Mouse (Mus musculus) layer of hippocampus, adult 18-20 months (tissue): ENCODE measurements around the gene Lyrm9. TPM values are rescaled to one million over a fixed set of nuclear protein-coding genes. Genes with fewer than 3 reads are reported as not detected.

Source experiments
- DNase-seq, 2 experiments: peaks; one replicate each; pipeline ENCODE4 v3.0.0; 2022; ENCODE audit warnings: low spot score in 2 of 2
- long read RNA-seq: library from polyadenylated mRNA; stranded (forward); transcript quantifications from one replicate; pipeline ENCODE4 v2.0.0, GENCODE M21; 2021
- total RNA-seq, 2 experiments: library from RNA; stranded (reverse); gene quantifications; 2 replicates each; pipeline ENCODE4 v1.2.3; 2021

Gene Lyrm9
- 10 to 100 TPM; 19.7 to 24.2 TPM for total RNA-seq
- long read RNA-seq, full-length matches to known transcripts: 5 of 9 reads
- long read RNA-seq, partial matches to known transcripts: 0 of 9 reads
- long read RNA-seq, other reads (novel, unspliced or antisense): 4 of 9 reads

DNA sequence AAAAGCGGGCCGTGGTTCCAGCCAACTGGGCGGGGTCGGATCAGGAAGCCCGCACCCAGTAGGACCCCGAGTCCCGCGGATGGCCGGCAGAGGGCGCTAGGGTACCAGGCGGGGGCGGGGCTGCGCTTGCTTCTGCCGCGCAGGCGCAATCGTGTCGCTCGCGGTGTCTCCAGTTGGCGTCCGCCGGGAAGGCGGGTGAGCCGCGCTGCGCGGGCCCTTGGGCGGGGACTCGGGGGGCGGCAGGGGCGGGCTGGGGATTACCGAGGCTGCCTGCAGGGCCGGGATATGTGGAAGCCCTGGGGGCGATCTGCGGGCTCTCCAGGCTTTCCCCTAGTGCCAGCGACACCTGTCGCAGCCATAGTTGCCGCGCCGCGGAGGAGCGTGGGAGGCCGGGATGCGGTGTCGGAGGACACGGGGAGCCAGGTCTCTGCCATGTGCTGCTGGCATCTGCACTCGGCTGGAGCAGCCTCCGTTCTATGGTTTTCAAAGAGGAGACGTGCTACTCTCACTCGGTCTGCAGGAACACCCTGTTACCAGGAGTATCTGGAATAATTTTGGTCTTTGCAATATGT, at the start of gene Lyrm9:
Gene Lyrm9, plus strand, starts transcription at position 143 of the 572 bp plus-strand sequence.
- peak; percentile 91 to 95 for DNase-seq

- DNase-seq: no peak
Measured at GRCm38 (mm10) chr11:78777851-78778680, 48.3 kb upstream of the Lyrm9 start.

GRCm38 (mm10) chr11:78780002-78780401, 46.4 kb upstream of the Lyrm9 start:
- DNase-seq: no peak

GRCm38 (mm10) chr11:78780571-78780970, 45.8 kb upstream of the Lyrm9 start:
- DNase-seq: no peak

DNA sequence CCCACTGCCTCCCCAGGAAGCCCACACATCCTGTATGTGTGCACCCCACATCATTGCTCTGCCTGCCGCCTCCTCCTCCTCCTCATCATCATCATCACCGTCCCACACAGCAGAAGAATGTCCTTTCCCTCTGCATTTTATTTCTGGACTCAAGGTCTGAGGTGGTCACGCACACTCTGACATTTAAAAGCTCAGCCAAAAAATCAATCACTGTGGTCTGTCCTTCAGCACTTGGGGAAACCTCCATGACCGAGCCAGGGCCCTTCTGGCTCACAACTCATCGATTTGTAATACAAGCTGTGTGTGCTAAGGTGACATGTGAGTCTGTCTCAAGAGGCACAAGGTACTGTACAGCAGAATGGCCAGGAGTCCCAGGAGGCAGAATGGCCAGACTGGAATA, 44.1 kb upstream of the Lyrm9 start:
- no peak for DNase-seq

DNA sequence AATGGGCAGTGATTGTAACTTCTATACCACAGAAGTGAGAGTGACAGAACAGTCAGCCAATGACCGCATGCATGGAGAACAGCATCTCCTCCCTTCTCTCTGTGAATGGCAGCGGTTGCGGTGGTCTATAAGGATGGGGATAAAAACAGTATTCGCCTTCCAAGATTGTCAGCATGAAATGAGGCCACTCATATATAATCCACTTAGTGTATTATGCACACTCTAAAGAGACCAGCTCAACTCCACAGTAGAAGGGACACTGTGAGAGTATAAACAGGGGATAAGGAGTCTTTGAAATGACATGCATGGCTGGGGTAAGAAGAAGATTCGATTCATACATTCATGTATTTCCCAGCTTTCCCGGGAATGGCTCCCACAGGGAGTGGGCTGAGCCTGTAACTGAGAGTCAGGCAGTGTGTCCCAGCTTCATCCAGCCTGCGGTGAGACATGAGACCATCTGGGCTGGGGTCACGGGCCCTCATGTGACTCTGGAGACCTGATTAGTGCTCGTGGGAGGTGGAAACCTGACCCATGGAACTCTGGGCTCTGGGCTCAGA, 43.5 kb upstream of the Lyrm9 start:
- DNase-seq: no peak

GRCm38 (mm10) chr11:78786013-78786431, 40.4 kb upstream of the Lyrm9 start:
- no peak for DNase-seq

- DNase-seq: no peak
Measured at GRCm38 (mm10) chr11:78789370-78790060, 36.9 kb upstream of the Lyrm9 start.

- DNase-seq: peak in 1 of 2 experiments; percentile 56
Measured at GRCm38 (mm10) chr11:78791582-78791981, 34.8 kb upstream of the Lyrm9 start.

DNA sequence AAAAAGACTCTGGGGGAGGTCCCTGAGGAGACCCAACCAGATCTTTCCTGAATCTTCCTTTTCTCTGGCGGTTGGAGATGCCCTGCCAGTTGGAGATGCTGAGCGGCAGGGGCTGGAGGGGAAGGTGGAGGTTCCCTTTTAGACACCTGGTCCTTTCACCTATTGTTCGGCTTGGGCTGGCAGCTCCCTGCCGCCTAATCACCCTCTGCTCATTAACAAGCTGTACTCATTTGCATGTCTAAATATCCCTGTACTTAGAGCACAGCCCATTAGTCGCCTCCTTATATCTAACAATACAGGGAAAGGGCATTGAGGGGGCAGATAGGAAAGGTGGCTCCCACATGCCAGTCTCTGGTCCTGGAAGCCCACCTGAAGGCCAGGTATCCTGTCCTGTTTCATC, 34.3 kb upstream of the Lyrm9 start:
- DNase-seq: no peak

- DNase-seq: peak in 1 of 2 experiments; percentile 33
Measured at GRCm38 (mm10) chr11:78792465-78792864, 33.9 kb upstream of the Lyrm9 start.

- no peak for DNase-seq
Measured at GRCm38 (mm10) chr11:78793116-78793515, 33.3 kb upstream of the Lyrm9 start.

- no peak for DNase-seq
Measured at GRCm38 (mm10) chr11:78796072-78796729, 30.2 kb upstream of the Lyrm9 start.

DNA sequence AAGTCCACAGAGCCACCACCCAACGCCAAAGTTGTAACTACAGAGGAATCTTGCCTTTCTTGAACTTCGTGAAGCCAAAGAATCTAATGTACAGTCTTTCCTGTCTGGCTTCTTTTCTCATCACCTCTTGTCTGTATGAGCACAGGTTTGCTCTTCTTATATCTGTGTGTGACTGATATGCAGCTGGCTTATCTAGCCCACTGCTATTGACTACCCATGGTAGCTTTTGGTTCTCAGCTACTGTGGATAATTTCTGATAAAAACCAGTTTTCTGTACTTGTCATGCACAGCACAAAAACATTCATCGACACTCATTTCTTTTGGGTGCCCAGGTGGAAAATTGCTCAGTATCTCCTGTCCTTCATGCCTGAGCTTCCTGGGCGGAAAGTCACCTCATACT, 25.3 kb upstream of the Lyrm9 start:
- DNase-seq: no peak

DNA sequence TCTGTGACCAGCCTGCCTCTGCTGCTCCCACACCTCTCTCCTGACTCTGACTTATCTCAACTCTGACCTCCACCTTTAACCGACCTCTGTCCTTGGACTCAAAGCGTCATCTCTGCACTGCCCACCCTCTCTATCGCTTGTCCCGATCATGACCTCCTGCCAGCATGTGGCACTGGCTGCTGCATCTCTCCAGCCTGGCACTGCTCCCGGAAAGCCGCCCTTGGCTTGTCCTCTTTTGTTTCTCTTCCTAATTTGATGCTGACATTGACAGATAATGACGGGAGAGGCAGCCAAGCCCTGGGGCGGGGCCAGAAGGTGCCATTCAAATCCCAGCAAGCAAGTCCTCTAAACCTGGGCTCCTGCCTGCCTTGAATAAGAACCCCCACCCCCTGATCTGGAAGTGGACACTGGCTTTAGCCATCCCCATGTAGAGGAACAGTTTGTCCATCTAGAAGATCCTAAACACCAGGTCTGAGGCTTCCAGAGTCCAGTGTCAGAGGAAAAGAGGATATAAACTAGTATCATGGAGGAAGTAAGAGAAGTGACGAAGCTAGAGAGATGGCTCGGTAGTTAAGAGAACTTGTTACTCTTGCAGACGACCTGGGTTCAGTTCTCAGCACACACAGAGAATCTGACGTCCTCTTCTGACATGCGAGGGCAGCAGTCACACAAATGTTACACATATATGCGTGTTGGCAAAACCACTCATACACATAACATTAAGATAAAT, 22.6 kb upstream of the Lyrm9 start:
- no peak for DNase-seq

DNA sequence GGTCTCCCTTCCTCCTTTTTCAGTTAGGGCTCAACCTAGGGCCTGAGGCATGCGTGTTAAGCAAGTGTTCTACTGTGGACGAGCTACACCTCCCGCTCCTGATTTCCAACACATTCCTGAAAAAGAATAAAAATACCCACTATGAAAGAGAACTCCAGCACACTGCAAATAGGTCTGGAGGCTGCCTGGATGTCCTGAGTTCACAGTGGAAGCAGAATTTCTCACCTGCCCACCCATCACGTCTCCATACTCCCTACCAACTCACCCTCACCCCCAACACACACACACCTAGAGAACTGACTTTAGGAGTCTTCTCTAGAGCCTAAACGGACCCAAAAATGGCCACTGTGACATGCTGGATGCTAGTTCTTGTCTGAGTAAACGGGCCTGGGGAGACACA, 21.8 kb upstream of the Lyrm9 start:
- DNase-seq: no peak

GRCm38 (mm10) chr11:78805198-78805597, 21.2 kb upstream of the Lyrm9 start:
- no peak for DNase-seq

DNA sequence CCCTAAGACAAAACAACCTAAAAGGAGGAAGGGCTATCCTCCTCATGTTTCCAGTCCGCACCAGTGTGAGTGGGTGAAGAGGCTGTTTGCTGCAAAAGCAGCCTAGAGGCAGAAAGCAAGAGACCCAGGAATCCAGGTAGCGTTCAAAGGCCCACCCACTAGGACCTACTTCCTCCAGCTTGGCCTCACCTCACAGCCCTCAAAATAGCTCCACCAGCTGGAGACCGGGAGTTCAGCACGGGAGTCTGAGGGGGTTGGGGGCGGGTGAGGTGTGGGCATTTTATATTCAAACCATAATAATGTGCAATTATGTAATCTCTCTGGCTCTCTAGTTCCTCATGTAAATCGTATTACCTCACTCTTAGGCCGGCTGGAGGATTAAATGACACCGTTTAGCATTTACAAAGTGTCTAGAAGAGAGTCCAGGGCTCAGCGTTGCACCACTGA, 20.7 kb upstream of the Lyrm9 start:
- no peak for DNase-seq

DNA sequence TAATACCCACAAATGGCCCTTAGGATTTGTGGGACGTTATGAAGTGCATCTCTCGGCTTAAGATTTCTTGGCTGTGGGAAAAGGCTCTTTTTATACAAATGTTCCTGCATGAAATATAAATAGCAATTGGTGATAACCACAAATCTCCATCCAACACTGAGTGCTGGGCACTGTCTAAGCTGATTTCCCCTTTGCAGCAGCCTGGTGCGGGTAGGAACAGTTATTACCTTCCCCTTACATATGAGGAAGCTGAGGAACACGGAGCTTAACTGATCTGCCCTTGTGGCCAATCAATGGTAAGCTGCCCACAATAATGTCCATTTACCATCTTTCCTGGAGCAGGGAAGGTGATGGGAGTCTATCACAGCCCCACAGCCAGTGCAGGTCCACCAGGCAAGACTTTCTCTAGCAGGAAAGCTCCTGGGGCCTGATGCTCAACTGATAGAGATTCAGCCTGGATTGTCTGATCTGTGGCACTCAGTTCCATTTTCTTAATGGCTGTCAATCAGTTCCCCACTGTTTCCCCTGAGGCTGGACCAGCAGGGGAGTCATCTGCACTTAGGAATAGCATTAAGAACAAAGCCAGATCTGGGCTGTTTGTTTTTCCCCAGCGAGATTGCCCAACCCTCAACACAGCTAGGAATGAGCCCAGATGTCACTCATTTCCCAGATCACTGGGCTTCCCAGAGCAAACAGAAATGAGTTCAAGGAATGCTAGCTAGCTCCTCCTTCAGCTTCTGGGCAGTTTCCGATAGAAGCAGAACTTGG, 18.9 kb upstream of the Lyrm9 start:
- DNase-seq: no peak

GRCm38 (mm10) chr11:78809398-78809797, 17.0 kb upstream of the Lyrm9 start:
- no peak for DNase-seq
